Comparison of ENCODE assay signal across 8 mouse cellular contexts in genomic region chr1:90602759-90603560, GRCm38 (mm10). TPM values are rescaled to one million over a fixed set of nuclear protein-coding genes. Genes with fewer than 3 reads are reported as not detected.
DNase-seq lines count a peak whose midpoint lies in the region; ATAC-seq and TF ChIP-seq lines count a peak whose summit lies in the region.

Gene Cops8 (plus strand): TSS chr1:90602981.

- no peaks in the 10 kb centered on the region for H3K9me3 ChIP-seq in G1E (replicated peaks)
- no peaks in the 10 kb centered on the region for H3K9me3 ChIP-seq in forebrain, embryonic 16.5 days (ENCODE audit: control insufficient read depth, low read length)
- no peaks in the 10 kb centered on the region for H3K9me3 ChIP-seq in lung, embryonic 14.5 days (ENCODE audit: low read depth, low read length)

- ATAC-seq in G1E (ENCODE audit: extremely low read depth, insufficient number of reproducible peaks, low FRiP score, poor library complexity, severe bottlenecking): peak; percentile 98
- ATAC-seq in forebrain, embryonic 16.5 days: peak; percentile 100
- ATAC-seq in lung, embryonic 14.5 days (ENCODE audit: insufficient read depth): peak; percentile 100

- intact Hi-C loops in heart, postnatal 36 days (cut with DNase I): no loop called here

- H3K27me3 ChIP-seq in G1E (ENCODE audit: insufficient read depth, low read length): 0 out of 2 replicates have a peak, but pooled peaks cover 2% of the 10 kb centered on the region
- 0 out of 2 replicates have a peak, but pooled peaks cover 3% of the 10 kb centered on the region for H3K27me3 ChIP-seq in forebrain, embryonic 16.5 days (replicated peaks; ENCODE audit: control insufficient read depth, insufficient read depth, low read length)
- H3K27me3 ChIP-seq in lung, embryonic 14.5 days (ENCODE audit: insufficient read depth, low read length): no peaks in the 10 kb centered on the region
- no peaks in the 10 kb centered on the region for H3K27me3 ChIP-seq in thymus, adult 2 months (ENCODE audit: control insufficient read depth, insufficient read depth, low read length)

- peak within 1 kb of the TSS; percentile 54; the same call in 1 of the 2 replicates for H3K27ac ChIP-seq in forebrain, embryonic 16.5 days (ENCODE audit: low read length)
- peak within 1 kb of the TSS; percentile 91 for H3K27ac ChIP-seq in layer of hippocampus, adult 2 months
- H3K27ac ChIP-seq in lung, embryonic 14.5 days (ENCODE audit: low read depth): peak within 1 kb of the TSS; percentile 76
- no peak within 1 kb of the TSS for H3K27ac ChIP-seq in olfactory bulb, adult 2 months (ENCODE audit: insufficient read depth, low read depth, low read length)
- no peak within 1 kb of the TSS for H3K27ac ChIP-seq in thymus, adult 2 months (ENCODE audit: control insufficient read depth, insufficient read depth, low read length)

- no peak for TF ChIP-seq CTCF in G1E (IDR thresholded peaks at IDR 0.05; ENCODE audit: low read depth, low read length)
- no peak for TF ChIP-seq CTCF in layer of hippocampus, adult 2 months (conservative IDR thresholded peaks at IDR 0.05)
- no peak for TF ChIP-seq CTCF in lung, embryonic 14.5 days (IDR thresholded peaks at IDR 0.05; ENCODE audit: low read depth)
- no peak for TF ChIP-seq CTCF in olfactory bulb, adult 2 months (IDR thresholded peaks at IDR 0.05; ENCODE audit: insufficient read depth, low read depth, low read length)
- TF ChIP-seq CTCF in thymus, adult 2 months (IDR thresholded peaks at IDR 0.05; ENCODE audit: borderline replicate concordance, control insufficient read depth, extremely low read depth, insufficient read depth, low read length, poor library complexity): 0 out of 2 replicates have a peak, but pooled peaks have one; percentile 43

- peaks cover 22% of the 10 kb centered on the region for H3K4me1 ChIP-seq in G1E (ENCODE audit: insufficient read depth, low read depth, low read length)
- H3K4me1 ChIP-seq in forebrain, embryonic 16.5 days (replicated peaks; ENCODE audit: control insufficient read depth, insufficient read depth, low read length): peaks cover 10% of the 10 kb centered on the region
- 0 out of 2 replicates have a peak, but pooled peaks cover 4% of the 10 kb centered on the region for H3K4me1 ChIP-seq in lung, embryonic 14.5 days (ENCODE audit: insufficient read depth)
- no peaks in the 10 kb centered on the region for H3K4me1 ChIP-seq in olfactory bulb, adult 2 months (ENCODE audit: control insufficient read depth, insufficient read depth, low read length)
- H3K4me1 ChIP-seq in thymus, adult 2 months (replicated peaks; ENCODE audit: control insufficient read depth, insufficient read depth, low read length): no peaks in the 10 kb centered on the region; the same call in 1 of the 2 replicates

- peak within 1 kb of the TSS; percentile 62 for H3K4me2 ChIP-seq in forebrain, embryonic 16.5 days (ENCODE audit: low read length)
- H3K4me2 ChIP-seq in lung, embryonic 14.5 days: peak within 1 kb of the TSS; percentile 81

- peak; percentile 35; the same call in 1 of the 2 replicates for TF ChIP-seq POLR2A in olfactory bulb, adult 2 months (IDR thresholded peaks at IDR 0.05; ENCODE audit: insufficient read depth, low read depth, low read length)
- peak; percentile 58 for TF ChIP-seq POLR2A in thymus, adult 2 months (IDR thresholded peaks at IDR 0.05; ENCODE audit: control insufficient read depth, extremely low read depth, insufficient read depth, low read length, poor library complexity)

- peak; percentile 98 for DNase-seq in G1E (ENCODE audit: low spot score)
- DNase-seq in cerebellum, adult 18-20 months: peak; percentile 98 to 100
- peak; percentile 98 for DNase-seq in heart, postnatal 36 days
- DNase-seq in layer of hippocampus, adult 2 months (ENCODE audit: low spot score in 2 of 2): peak; percentile 97 to 98
- peak; percentile 99 for DNase-seq in lung, embryonic 14.5 days
- DNase-seq in thymus, adult 2 months: peak; percentile 96

- H3K4me3 ChIP-seq in G1E (ENCODE audit: low read depth, low read length): peak within 1 kb of the TSS; percentile 86
- peak within 1 kb of the TSS; percentile 95 for H3K4me3 ChIP-seq in forebrain, embryonic 16.5 days (replicated peaks; ENCODE audit: low read length)
- peak within 1 kb of the TSS; percentile 76 for H3K4me3 ChIP-seq in layer of hippocampus, adult 2 months
- peak within 1 kb of the TSS; percentile 85 for H3K4me3 ChIP-seq in lung, embryonic 14.5 days (ENCODE audit: low read depth, low read length)
- peak within 1 kb of the TSS; percentile 74 for H3K4me3 ChIP-seq in olfactory bulb, adult 2 months (ENCODE audit: insufficient read depth, low read depth, low read length)
- H3K4me3 ChIP-seq in thymus, adult 2 months (ENCODE audit: control insufficient read depth, insufficient read depth, low read length): peak within 1 kb of the TSS; percentile 76

- WGBS in forebrain, embryonic 16.5 days: 3% methylated on average over 48 of the region's 48 CpGs
- 4% methylated on average over 48 of the region's 48 CpGs for WGBS in lung, embryonic 14.5 days
- 3% methylated on average over 48 of the region's 48 CpGs for WGBS in olfactory bulb, adult 2 months
- 5% methylated on average over 48 of the region's 48 CpGs for WGBS in thymus, adult 2 months

- H3K36me3 ChIP-seq in G1E (replicated peaks): peaks cover 33% of the 10 kb centered on the region
- peaks cover 16% of the 10 kb centered on the region for H3K36me3 ChIP-seq in forebrain, embryonic 16.5 days (ENCODE audit: control insufficient read depth, insufficient read depth)
- H3K36me3 ChIP-seq in lung, embryonic 14.5 days (ENCODE audit: insufficient read depth): peaks cover 26% of the 10 kb centered on the region
- peaks cover 19% of the 10 kb centered on the region for H3K36me3 ChIP-seq in thymus, adult 2 months (ENCODE audit: control insufficient read depth, insufficient read depth, low read length)

- H3K9ac ChIP-seq in forebrain, embryonic 16.5 days (replicated peaks; ENCODE audit: low read depth, low read length): peak within 1 kb of the TSS; percentile 86
- H3K9ac ChIP-seq in lung, embryonic 14.5 days: peak within 1 kb of the TSS; percentile 91

RNA-seq across cellular contexts. Expression of gene Cops8, which starts in this region (rescaled TPM):
- total RNA-seq in G1E (2014; fragmentation: Nextera tagmentation) (85.0 and 96.0 TPM in 2 replicates), G1E (2017) (110 and 129 TPM in 2 replicates)
- 37.1 and 39.2 TPM in 2 replicates for polyA plus RNA-seq in G1E (2012)
- polyA plus RNA-seq in forebrain, embryonic 16.5 days (2015; fragmentation: Nextera tagmentation; extraction: Ambion mirVana): 191 and 199 TPM in 2 replicates
- 10 to 100 TPM; 82.3 to 89.8 TPM for total RNA-seq in heart, postnatal 36 days (2021)
- total RNA-seq in layer of hippocampus, adult 2 months (2021): 100 to 1,000 TPM; 109 to 122 TPM
- 157 and 163 TPM in 2 replicates for polyA plus RNA-seq in lung, embryonic 14.5 days (2014; fragmentation: Nextera tagmentation; extraction: Ambion mirVana)
- polyA plus RNA-seq in olfactory bulb, adult 2 months (2012; ENCODE audit: insufficient read depth, insufficient read length, low replicate concordance, missing spikeins): not detected in 2 replicates
- 65.1 and 80.9 TPM in 2 replicates for polyA plus RNA-seq in thymus, adult 2 months (2012; rRNA removed)

Comparison
In these comparisons a context has a peak if more than half of its experiments do, and no peak if none do; other contexts are left out.
1. H3K27ac ChIP-seq: peak in forebrain, embryonic 16.5 days (single experiment), layer of hippocampus, adult 2 months (single experiment) and lung, embryonic 14.5 days (single experiment); none in olfactory bulb, adult 2 months (single experiment) and thymus, adult 2 months (single experiment).
2. Peak in every context shown above with its lines, with median percentiles within 50 percentile points of each other: ATAC-seq, DNase-seq and H3K4me3 ChIP-seq.